Mouse (Mus musculus): ENCODE results near the gene Zkscan7. TPM values are rescaled to one million over a fixed set of nuclear protein-coding genes. Genes with fewer than 3 reads are reported as not detected.

The Zkscan7 gene
- polyA plus RNA-seq, 1 experiment from 2014 or later: 1.9 TPM

- ATAC-seq (ENCODE audit: insufficient number of reproducible peaks, low FRiP score, low TSS enrichment, low read depth): peak; percentile 3; the same call in 1 of the 2 replicates
- H3K27ac ChIP-seq (replicated peaks; ENCODE audit: low read depth, low read length): no peak overlapping the region
- 93% methylated on average over 4 of the region's 4 CpGs for WGBS
These were observed 19.3 kb upstream of the Zkscan7 start for GRCm38 (mm10) chr9:122866192-122866591.

GRCm38 (mm10) chr9:122872595-122872994, 12.9 kb upstream of the Zkscan7 start:
- no peak for DNase-seq (ENCODE audit: low spot score)
- no peaks in the 10 kb centered on the region for H3K9me3 ChIP-seq (ENCODE audit: control insufficient read depth, low read length)
- no peak overlapping the region for H3K9ac ChIP-seq (ENCODE audit: low read length)
- H3K27ac ChIP-seq (replicated peaks; ENCODE audit: low read depth, low read length): no peak overlapping the region
- no peak for ATAC-seq (ENCODE audit: insufficient number of reproducible peaks, low FRiP score, low TSS enrichment, low read depth)
- no peak overlapping the region for H3K4me3 ChIP-seq (ENCODE audit: low read depth, low read length)
- H3K27me3 ChIP-seq (ENCODE audit: control insufficient read depth, insufficient read depth, low read length): no peaks in the 10 kb centered on the region
- no peaks in the 10 kb centered on the region for H3K36me3 ChIP-seq (ENCODE audit: control insufficient read depth, insufficient read depth, low read length)
- no peak overlapping the region for H3K4me2 ChIP-seq (ENCODE audit: low read depth, severe bottlenecking)
- 86% methylated on average over 4 of the region's 4 CpGs for WGBS
- no peaks in the 10 kb centered on the region for H3K4me1 ChIP-seq (ENCODE audit: control insufficient read depth, insufficient read depth, low read length)

More at GRCm38 (mm10) chr9:122866192-122866591, 19.3 kb upstream of the Zkscan7 start:
- Histone ChIP-seq H3K4me1 (ENCODE audit: control insufficient read depth, insufficient read depth, low read length) (peaks cover 4% of the 10 kb centered on the region; the same call in 1 of the 2 replicates), H3K4me3 (ENCODE audit: low read depth, low read length) (peak overlapping the region; percentile 67), H3K36me3 (ENCODE audit: control insufficient read depth, insufficient read depth, low read length) (peaks cover 11% of the 10 kb centered on the region), H3K9me3 (ENCODE audit: control insufficient read depth, low read length) (no peaks in the 10 kb centered on the region; the same call in 1 of the 2 replicates), H3K9ac (ENCODE audit: low read length) (peak overlapping the region; percentile 88; the same call in 1 of the 2 replicates), H3K27me3 (ENCODE audit: control insufficient read depth, insufficient read depth, low read length) (no peaks in the 10 kb centered on the region), H3K4me2 (ENCODE audit: low read depth, severe bottlenecking) (no peak overlapping the region; the same call in 1 of the 2 replicates)
- no peak for DNase-seq (ENCODE audit: low spot score)

- 81% methylated on average over 1 of the region's 1 CpGs for WGBS
These were observed 10.8 kb upstream of the Zkscan7 start for GRCm38 (mm10) chr9:122874653-122875052.

GRCm38 (mm10) chr9:122875145-122875544, 10.3 kb upstream of the Zkscan7 start:
- Histone ChIP-seq H3K27ac (replicated peaks; ENCODE audit: low read depth, low read length) (no peak overlapping the region), H3K9me3 (ENCODE audit: control insufficient read depth, low read length) (no peaks in the 10 kb centered on the region), H3K36me3 (ENCODE audit: control insufficient read depth, insufficient read depth, low read length) (no peaks in the 10 kb centered on the region), H3K4me3 (ENCODE audit: low read depth, low read length) (no peak overlapping the region), H3K9ac (ENCODE audit: low read length) (no peak overlapping the region), H3K4me2 (ENCODE audit: low read depth, severe bottlenecking) (no peak overlapping the region), H3K27me3 (ENCODE audit: control insufficient read depth, insufficient read depth, low read length) (no peaks in the 10 kb centered on the region), H3K4me1 (ENCODE audit: control insufficient read depth, insufficient read depth, low read length) (no peaks in the 10 kb centered on the region)
- 90% methylated on average over 2 of the region's 2 CpGs for WGBS
- DNase-seq (ENCODE audit: low spot score) (no peak), ATAC-seq (ENCODE audit: insufficient number of reproducible peaks, low FRiP score, low TSS enrichment, low read depth) (no peak)

More at GRCm38 (mm10) chr9:122874653-122875052, 10.8 kb upstream of the Zkscan7 start:
- Histone ChIP-seq H3K4me1 (ENCODE audit: control insufficient read depth, insufficient read depth, low read length) (no peaks in the 10 kb centered on the region), H3K4me3 (ENCODE audit: low read depth, low read length) (no peak overlapping the region), H3K36me3 (ENCODE audit: control insufficient read depth, insufficient read depth, low read length) (no peaks in the 10 kb centered on the region), H3K9ac (ENCODE audit: low read length) (no peak overlapping the region), H3K27ac (replicated peaks; ENCODE audit: low read depth, low read length) (no peak overlapping the region), H3K4me2 (ENCODE audit: low read depth, severe bottlenecking) (no peak overlapping the region), H3K9me3 (ENCODE audit: control insufficient read depth, low read length) (no peaks in the 10 kb centered on the region), H3K27me3 (ENCODE audit: control insufficient read depth, insufficient read depth, low read length) (no peaks in the 10 kb centered on the region)
- ATAC-seq (ENCODE audit: insufficient number of reproducible peaks, low FRiP score, low TSS enrichment, low read depth) (no peak), DNase-seq (ENCODE audit: low spot score) (no peak)

GRCm38 (mm10) chr9:122886372-122887179, 1.1 kb downstream of the Zkscan7 start:
- H3K9me3 ChIP-seq (ENCODE audit: control insufficient read depth, low read length): no peaks in the 10 kb centered on the region
- H3K36me3 ChIP-seq (ENCODE audit: control insufficient read depth, insufficient read depth, low read length): no peaks in the 10 kb centered on the region
- peak overlapping the region; percentile 77 for H3K4me3 ChIP-seq (ENCODE audit: low read depth, low read length)
- 7% methylated on average over 54 of the region's 54 CpGs for WGBS
- H3K9ac ChIP-seq (ENCODE audit: low read length): peak overlapping the region; percentile 81
- H3K4me2 ChIP-seq (ENCODE audit: low read depth, severe bottlenecking): peak overlapping the region; percentile 83
- no peaks in the 10 kb centered on the region for H3K4me1 ChIP-seq (ENCODE audit: control insufficient read depth, insufficient read depth, low read length)
- H3K27ac ChIP-seq (replicated peaks; ENCODE audit: low read depth, low read length): no peak overlapping the region
- H3K27me3 ChIP-seq (ENCODE audit: control insufficient read depth, insufficient read depth, low read length): no peaks in the 10 kb centered on the region
- DNase-seq (ENCODE audit: low spot score) (peak; percentile 69), ATAC-seq (ENCODE audit: insufficient number of reproducible peaks, low FRiP score, low TSS enrichment, low read depth) (peak; percentile 80; the same call in 1 of the 2 replicates)

GRCm38 (mm10) chr9:122901047-122901446, 15.6 kb downstream of the Zkscan7 start:
- Histone ChIP-seq H3K9ac (ENCODE audit: low read length) (no peak overlapping the region), H3K9me3 (ENCODE audit: control insufficient read depth, low read length) (no peaks in the 10 kb centered on the region; the same call in 1 of the 2 replicates), H3K4me1 (ENCODE audit: control insufficient read depth, insufficient read depth, low read length) (no peaks in the 10 kb centered on the region), H3K27me3 (ENCODE audit: control insufficient read depth, insufficient read depth, low read length) (no peaks in the 10 kb centered on the region), H3K36me3 (ENCODE audit: control insufficient read depth, insufficient read depth, low read length) (no peaks in the 10 kb centered on the region), H3K4me3 (ENCODE audit: low read depth, low read length) (no peak overlapping the region), H3K4me2 (ENCODE audit: low read depth, severe bottlenecking) (no peak overlapping the region), H3K27ac (replicated peaks; ENCODE audit: low read depth, low read length) (no peak overlapping the region)
- WGBS: 91% methylated on average over 2 of the region's 2 CpGs
- DNase-seq (ENCODE audit: low spot score) (no peak), ATAC-seq (ENCODE audit: insufficient number of reproducible peaks, low FRiP score, low TSS enrichment, low read depth) (no peak)

GRCm38 (mm10) chr9:122902717-122903535, 17.4 kb downstream of the Zkscan7 start:
- ATAC-seq (ENCODE audit: insufficient number of reproducible peaks, low FRiP score, low TSS enrichment, low read depth) (peak; percentile 92), DNase-seq (ENCODE audit: low spot score) (peak; percentile 84)
- 14% methylated on average over 32 of the region's 32 CpGs for WGBS
- H3K9ac ChIP-seq (ENCODE audit: low read length): peak overlapping the region; percentile 80
- H3K4me1 ChIP-seq (ENCODE audit: control insufficient read depth, insufficient read depth, low read length): no peaks in the 10 kb centered on the region
- no peak overlapping the region for H3K27ac ChIP-seq (replicated peaks; ENCODE audit: low read depth, low read length)
- H3K27me3 ChIP-seq (ENCODE audit: control insufficient read depth, insufficient read depth, low read length): no peaks in the 10 kb centered on the region
- H3K36me3 ChIP-seq (ENCODE audit: control insufficient read depth, insufficient read depth, low read length): peaks cover 2% of the 10 kb centered on the region; the same call in 1 of the 2 replicates
- H3K4me3 ChIP-seq (ENCODE audit: low read depth, low read length): peak overlapping the region; percentile 55
- H3K4me2 ChIP-seq (ENCODE audit: low read depth, severe bottlenecking): peak overlapping the region; percentile 72
- H3K9me3 ChIP-seq (ENCODE audit: control insufficient read depth, low read length): no peaks in the 10 kb centered on the region

- Histone ChIP-seq H3K27me3 (ENCODE audit: control insufficient read depth, insufficient read depth, low read length) (no peaks in the 10 kb centered on the region), H3K27ac (replicated peaks; ENCODE audit: low read depth, low read length) (no peak overlapping the region), H3K4me2 (ENCODE audit: low read depth, severe bottlenecking) (peak overlapping the region; percentile 46; the same call in 1 of the 2 replicates), H3K4me1 (ENCODE audit: control insufficient read depth, insufficient read depth, low read length) (no peaks in the 10 kb centered on the region), H3K9ac (ENCODE audit: low read length) (peak overlapping the region; percentile 98), H3K4me3 (ENCODE audit: low read depth, low read length) (peak overlapping the region; percentile 85), H3K36me3 (ENCODE audit: control insufficient read depth, insufficient read depth, low read length) (peaks cover 21% of the 10 kb centered on the region), H3K9me3 (ENCODE audit: control insufficient read depth, low read length) (no peaks in the 10 kb centered on the region)
- WGBS: 21% methylated on average over 3 of the region's 3 CpGs
- DNase-seq (ENCODE audit: low spot score) (no peak), ATAC-seq (ENCODE audit: insufficient number of reproducible peaks, low FRiP score, low TSS enrichment, low read depth) (no peak)
These were observed 37.0 kb downstream of the Zkscan7 start for GRCm38 (mm10) chr9:122922436-122922835.
